Mouse (Mus musculus) 416B (cell line): Measurements from ENCODE around the gene Slc17a1.

Experiments used
- DNase-seq: peaks from one replicate; pipeline ENCODE4 v3.0.0; 2011; ENCODE audit warnings: low read depth

The Slc17a1 gene

GRCm38 (mm10) chr13:23889011-23889605 lies 21.6 kb downstream of the Slc17a1 start:
- no peak for DNase-seq

DNA sequence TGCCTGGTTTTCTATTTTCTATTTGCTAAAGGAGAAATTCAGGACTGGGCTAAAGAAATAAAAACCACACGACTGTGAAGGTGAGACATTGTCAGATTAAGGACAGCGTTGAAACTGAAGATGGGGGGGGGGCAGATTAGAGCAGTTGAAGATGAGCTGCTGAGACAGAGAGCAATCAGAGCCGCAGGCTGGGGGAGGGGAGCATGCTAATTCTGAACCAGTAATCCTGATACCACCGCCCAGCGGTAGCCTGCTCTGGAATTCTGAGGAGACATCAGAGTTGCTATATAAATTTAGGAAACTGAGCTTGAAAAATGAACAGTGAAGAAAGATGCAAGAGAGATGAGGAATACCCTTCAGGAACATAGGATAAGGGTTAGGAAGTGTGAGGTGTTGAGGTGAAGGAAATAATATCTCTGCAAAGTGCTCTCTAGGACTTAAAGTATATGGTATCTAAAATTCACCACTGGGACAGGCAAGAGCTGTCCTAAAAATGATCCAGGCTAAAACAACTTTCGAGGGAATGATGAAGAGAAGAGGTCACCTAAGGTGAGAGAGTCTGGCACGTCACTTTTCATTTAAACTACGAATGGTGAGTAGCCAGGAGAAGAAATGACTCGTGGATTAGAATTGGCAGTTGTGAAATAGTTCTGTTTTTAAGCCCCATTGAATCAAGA lies 25.2 kb downstream of the Slc17a1 start:
- DNase-seq, result peak; percentile 40

DNA sequence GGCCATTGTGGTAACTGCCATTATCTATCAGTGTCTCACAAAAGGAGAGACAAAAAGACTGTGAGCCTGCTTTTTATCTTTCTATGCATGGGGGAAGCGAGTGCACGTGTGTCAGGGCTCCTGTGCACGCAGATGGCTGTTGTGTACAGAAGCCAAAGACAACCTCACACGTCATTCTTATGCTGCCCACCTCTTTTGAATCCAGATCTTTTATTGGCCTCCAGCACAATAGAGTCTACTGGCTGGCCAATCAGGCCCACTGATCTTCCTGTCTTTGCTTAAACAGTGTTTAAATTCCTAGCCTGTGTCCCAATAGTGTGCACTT lies 25.7 kb downstream of the Slc17a1 start:
- DNase-seq, result no peak

DNA sequence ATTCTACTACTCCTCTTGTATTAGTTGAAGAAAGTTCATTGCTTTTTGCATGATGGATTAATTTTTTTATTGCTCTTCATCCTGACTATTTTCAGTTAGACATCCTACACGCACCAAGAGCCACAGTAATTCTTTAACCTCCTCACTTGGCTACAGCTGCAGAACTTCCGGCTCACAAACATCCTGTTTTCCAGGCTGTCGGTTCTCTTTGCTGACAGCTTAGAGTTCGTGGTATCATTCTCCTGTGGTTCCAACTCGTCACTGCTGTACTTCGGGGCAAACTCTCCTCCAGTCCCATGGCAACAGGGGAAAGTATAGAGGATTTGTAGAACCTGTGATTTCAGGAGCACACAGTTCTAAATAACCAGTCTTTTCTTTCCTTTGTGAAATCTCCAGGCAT lies 30.7 kb downstream of the Slc17a1 start:
- no peak for DNase-seq

GRCm38 (mm10) chr13:23906906-23907305 lies 39.4 kb downstream of the Slc17a1 start:
- no peak for DNase-seq

- peak; percentile 84 for DNase-seq
These were observed 42.6 kb downstream of the Slc17a1 start for GRCm38 (mm10) chr13:23910121-23910520.

DNA sequence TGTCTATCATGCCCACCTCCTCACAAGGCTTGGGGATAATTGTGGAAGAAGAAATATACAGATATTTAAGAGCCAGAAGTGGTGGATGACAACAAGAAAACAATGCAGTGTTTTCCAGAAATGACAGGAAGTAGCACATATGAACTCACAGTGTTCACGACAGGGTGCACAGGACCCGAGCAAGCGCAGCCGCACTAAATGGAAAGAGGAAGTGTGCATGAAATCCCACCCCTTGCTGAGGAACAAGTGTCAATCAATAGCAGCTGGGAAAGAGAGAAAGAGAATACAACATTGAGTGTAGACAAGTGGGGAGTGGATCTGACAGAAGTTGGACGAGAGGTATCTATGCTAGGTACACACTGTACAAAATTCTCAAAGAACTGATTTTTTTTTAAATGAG lies 43.8 kb downstream of the Slc17a1 start:
- DNase-seq, result peak; percentile 48

GRCm38 (mm10) chr13:23913791-23914306 lies 46.3 kb downstream of the Slc17a1 start:
- DNase-seq, result peak; percentile 99

GRCm38 (mm10) chr13:23914376-23915167 lies 47.0 kb downstream of the Slc17a1 start, which contains the start of gene Slc17a4:
TSS of gene Slc17a4 (minus strand) at chr13:23915009.
- DNase-seq, result no peak

- DNase-seq, result peak; percentile 65
These were observed 48.6 kb downstream of the Slc17a1 start for GRCm38 (mm10) chr13:23916132-23916531.

DNA sequence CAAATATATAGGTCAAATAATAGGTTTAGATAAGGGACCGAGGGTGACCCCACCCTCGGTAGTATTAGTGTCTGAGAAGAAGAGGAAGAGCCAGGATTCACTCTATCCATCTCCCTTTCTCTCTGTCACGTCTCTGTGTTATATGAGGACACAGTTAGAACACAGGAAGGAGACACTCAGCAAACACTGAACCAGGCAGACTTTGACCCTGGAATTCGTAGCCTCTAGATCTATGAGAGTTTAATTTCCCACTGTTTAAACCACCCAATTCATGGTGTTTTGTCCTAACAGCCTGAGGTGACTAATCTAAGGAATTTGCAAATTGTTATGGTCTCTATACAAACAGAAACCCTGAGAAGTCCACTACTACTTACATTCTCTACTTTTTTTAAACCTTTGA lies 50.1 kb downstream of the Slc17a1 start:
- DNase-seq, result no peak

DNA sequence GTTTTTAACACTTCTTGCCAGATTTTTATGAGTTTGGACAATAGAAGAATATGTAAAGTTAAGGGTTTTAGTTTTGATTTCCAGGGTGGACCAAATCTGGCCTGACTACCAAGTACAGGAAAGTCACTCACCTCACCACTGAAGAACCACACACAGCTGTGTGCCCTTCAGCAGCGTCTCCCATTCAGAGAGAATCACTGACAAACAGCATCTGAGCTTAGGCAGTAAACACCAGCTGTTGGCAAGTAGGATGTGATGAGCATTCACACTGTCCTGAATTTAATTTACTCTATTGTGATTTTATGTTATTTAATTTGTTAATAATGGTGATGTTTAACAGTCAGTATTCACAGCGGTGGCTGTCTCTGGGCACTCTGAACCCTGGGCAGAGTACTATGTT lies 58.2 kb downstream of the Slc17a1 start:
- DNase-seq, result no peak

DNA sequence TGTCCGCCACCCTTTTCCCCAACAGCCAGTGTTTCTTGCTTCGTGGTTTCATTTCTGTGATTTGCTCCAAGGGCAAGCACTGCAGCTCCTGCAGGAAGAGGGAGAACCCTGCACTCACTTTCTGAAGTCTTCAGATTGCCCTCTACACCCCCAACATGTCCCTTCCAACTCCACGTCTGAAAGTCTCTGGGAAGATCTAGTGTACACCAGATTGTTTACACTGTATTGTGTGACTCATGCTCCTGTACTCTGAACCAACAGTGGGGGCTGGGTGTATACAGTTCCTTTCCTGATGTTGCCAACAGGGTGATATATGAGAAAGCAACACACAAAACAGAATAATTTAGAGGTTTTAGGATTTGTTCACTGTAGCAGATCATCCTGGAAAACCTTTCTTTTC lies 61.1 kb downstream of the Slc17a1 start:
- DNase-seq, result peak; percentile 47

DNA sequence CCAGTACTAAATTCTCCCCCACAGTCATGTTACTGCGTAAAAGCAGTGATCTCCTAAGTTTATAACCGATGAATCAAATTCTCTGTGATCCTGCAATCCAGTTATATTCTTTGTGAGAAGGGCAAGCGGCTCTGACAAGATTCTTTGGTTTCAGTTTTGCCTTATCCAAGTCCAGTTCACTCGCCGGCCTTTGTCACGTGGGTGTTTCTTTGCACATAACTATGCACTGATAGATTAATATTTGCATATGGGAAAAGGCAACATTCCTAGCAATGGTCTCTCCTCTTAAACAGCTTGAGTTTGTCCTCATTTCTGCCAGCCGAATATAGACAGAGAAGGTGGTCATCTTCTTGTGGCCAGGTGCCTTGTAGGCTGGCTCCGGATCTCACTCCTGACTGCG lies 62.9 kb downstream of the Slc17a1 start:
- no peak for DNase-seq

GRCm38 (mm10) chr13:23930904-23931303 lies 63.4 kb downstream of the Slc17a1 start:
- DNase-seq, result no peak

- peak; percentile 47 for DNase-seq
These were observed 66.1 kb downstream of the Slc17a1 start, which contains the start of gene Hist1h2ba for GRCm38 (mm10) chr13:23933421-23934210. TSS of gene Hist1h2ba (minus strand) at chr13:23934156.

GRCm38 (mm10) chr13:23934211-23934520 lies 66.6 kb downstream of the Slc17a1 start, which contains the start of gene Hist1h2aa:
TSS of gene Hist1h2aa (plus strand) at chr13:23934462.
- no peak for DNase-seq

- DNase-seq, result no peak
These were observed 71.1 kb downstream of the Slc17a1 start for GRCm38 (mm10) chr13:23938699-23939098.

DNA sequence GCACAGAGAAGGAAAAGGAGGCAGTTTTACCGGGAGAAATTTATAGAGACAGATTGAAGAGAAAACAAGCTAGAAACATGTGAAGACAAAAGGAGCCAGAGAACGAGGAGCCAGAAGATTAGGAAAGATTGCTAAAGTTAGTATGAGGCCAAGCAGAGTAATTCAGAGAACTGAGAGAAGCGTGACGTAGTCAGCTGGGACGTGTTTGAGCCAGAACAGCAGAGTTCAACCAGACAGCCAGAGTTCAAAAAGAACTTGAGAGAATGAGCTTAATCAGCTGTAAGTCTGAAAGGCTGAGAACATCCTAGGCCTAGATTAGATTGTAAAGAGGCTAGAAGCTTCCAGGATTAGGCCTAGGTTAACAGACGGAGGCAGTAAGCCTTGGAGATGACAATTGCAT lies 72.7 kb downstream of the Slc17a1 start:
- no peak for DNase-seq

- DNase-seq, result peak; percentile 42
These were observed 75.3 kb downstream of the Slc17a1 start for GRCm38 (mm10) chr13:23942861-23943260.
